In the genomic region with DNA sequence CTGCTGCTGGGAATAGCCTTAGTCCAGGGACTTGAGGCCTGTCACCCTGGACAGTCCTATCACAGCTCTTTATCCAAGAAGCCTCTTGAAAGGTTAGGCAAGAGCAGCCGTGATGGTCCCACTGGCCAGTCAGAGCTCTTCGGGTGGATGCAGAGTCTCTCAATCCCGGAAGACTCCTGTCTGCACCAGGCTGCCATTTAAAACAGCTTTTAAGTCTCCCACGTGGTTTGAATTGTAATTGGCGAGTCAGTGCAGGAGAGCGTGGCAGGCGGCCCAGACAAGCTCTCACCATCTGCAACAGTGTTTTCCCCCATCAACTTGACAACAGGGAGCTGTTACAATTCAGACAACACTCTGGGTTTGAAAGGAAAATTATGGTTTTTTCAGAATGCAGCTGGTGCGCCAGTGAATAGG, we compare ENCODE assay signal across 8 mouse cellular contexts. TPM values are rescaled to one million over a fixed set of nuclear protein-coding genes. Genes with fewer than 3 reads are reported as not detected.
DNase-seq lines count a peak whose midpoint lies in the region; ATAC-seq lines count a peak whose summit lies in the region.

No protein-coding gene starts in this region.

- no peak overlapping the region for H3K4me3 ChIP-seq in heart, embryonic 14.5 days (ENCODE audit: control insufficient read depth in 1 of 2, insufficient read depth in 1 of 2, low read depth in 1 of 2, low read length in 2 of 2)
- H3K4me3 ChIP-seq in lung, embryonic 15.5 days, result no peak overlapping the region

- no peaks in the 10 kb centered on the region for H3K27me3 ChIP-seq in heart, embryonic 14.5 days (ENCODE audit: control insufficient read depth, insufficient read depth, low read length)
- no peaks in the 10 kb centered on the region for H3K27me3 ChIP-seq in lung, embryonic 15.5 days

- 22% methylated on average over 8 of the region's 8 CpGs for WGBS in heart, embryonic 14.5 days
- WGBS in lung, embryonic 15.5 days, result 34% methylated on average over 8 of the region's 8 CpGs

- H3K9me3 ChIP-seq in heart, embryonic 14.5 days (ENCODE audit: control insufficient read depth, low read length), result no peaks in the 10 kb centered on the region
- H3K9me3 ChIP-seq in lung, embryonic 15.5 days, result no peaks in the 10 kb centered on the region

- H3K27ac ChIP-seq in heart, embryonic 14.5 days (replicated peaks in 1 of 2; ENCODE audit: control insufficient read depth in 1 of 2, insufficient read depth in 1 of 2, low read depth in 2 of 2, low read length in 2 of 2), result peak overlapping the region; percentile 2 to 66; a peak in 3 of 4 replicates
- H3K27ac ChIP-seq in lung, embryonic 15.5 days, result peak overlapping the region; percentile 75

- no peaks in the 10 kb centered on the region for H3K36me3 ChIP-seq in heart, embryonic 14.5 days (ENCODE audit: control insufficient read depth, insufficient read depth, low read length)
- H3K36me3 ChIP-seq in lung, embryonic 15.5 days, result no peaks in the 10 kb centered on the region

- DNase-seq in kidney, adult 11 months, result peak; percentile 28
- no peak for DNase-seq in kidney, adult 9 months
- DNase-seq in layer of hippocampus, adult 11-12 months (ENCODE audit: low spot score), result peak; percentile 90
- DNase-seq in right cerebral cortex, postnatal 14 days, result peak; percentile 74
- no peak for DNase-seq in adrenal gland, postnatal 25 days

- peaks cover 26 to 34% of the 10 kb centered on the region in 2 experiments for H3K4me1 ChIP-seq in heart, embryonic 14.5 days (ENCODE audit: control insufficient read depth in 2 of 2, insufficient read depth in 2 of 2, low read length in 2 of 2)
- H3K4me1 ChIP-seq in lung, embryonic 15.5 days, result peaks cover 27% of the 10 kb centered on the region

- H3K9ac ChIP-seq in heart, embryonic 14.5 days (ENCODE audit: low read length), result no peak overlapping the region
- no peak overlapping the region for H3K9ac ChIP-seq in lung, embryonic 15.5 days

- no peak overlapping the region for H3K4me2 ChIP-seq in heart, embryonic 14.5 days (ENCODE audit: low read length)
- H3K4me2 ChIP-seq in lung, embryonic 15.5 days, result peak overlapping the region; percentile 17; the same call in 1 of the 2 replicates

- ATAC-seq in erythroid progenitor cell, adult 5-6 weeks (replicated peaks; ENCODE audit: low FRiP score, poor library complexity, severe bottlenecking), result 0 out of 2 replicates have a peak, but pooled peaks have one; percentile 23
- peak; percentile 56 for ATAC-seq in heart, embryonic 14.5 days (ENCODE audit: insufficient number of reproducible peaks, insufficient read depth, low FRiP score, low read depth)
- ATAC-seq in lung, embryonic 15.5 days (ENCODE audit: borderline replicate concordance, extremely low read depth, low FRiP score, low TSS enrichment), result peak; percentile 83

RNA-seq across cellular contexts. Expression of a gene that starts 31.7 kb away (rescaled TPM):
- not detected in 2 replicates for total RNA-seq in erythroid progenitor cell, adult 5-6 weeks (2015; ENCODE audit: low replicate concordance)
- total RNA-seq in erythroid progenitor cell, adult 5-6 weeks (2017; ENCODE audit: low replicate concordance), result not detected in 2 replicates
- polyA plus RNA-seq in heart, embryonic 14.5 days (2014; fragmentation: Nextera tagmentation; extraction: Ambion mirVana), result 5.7 TPM in 2 replicates
- polyA plus RNA-seq in lung, embryonic 15.5 days (2015; fragmentation: Nextera tagmentation; extraction: Ambion mirVana), result 1.0 and 1.2 TPM in 2 replicates
- total RNA-seq in adrenal gland, postnatal 25 days (2021), result 0.21 and 0.67 TPM in 2 replicates

RNA-seq across cellular contexts. Expression of a gene that starts 38.1 kb away (rescaled TPM):
- 3.4 TPM in 1 of 2 replicates, not detected in the other for total RNA-seq in erythroid progenitor cell, adult 5-6 weeks (2015; ENCODE audit: low replicate concordance)
- not detected in 2 replicates for total RNA-seq in erythroid progenitor cell, adult 5-6 weeks (2017; ENCODE audit: low replicate concordance)
- polyA plus RNA-seq in heart, embryonic 14.5 days (2014; fragmentation: Nextera tagmentation; extraction: Ambion mirVana), result 0.31 and 0.45 TPM in 2 replicates
- polyA plus RNA-seq in lung, embryonic 15.5 days (2015; fragmentation: Nextera tagmentation; extraction: Ambion mirVana), result 0.59 and 0.68 TPM in 2 replicates
- total RNA-seq in adrenal gland, postnatal 25 days (2021), result 2.3 and 4.5 TPM in 2 replicates

RNA-seq across cellular contexts. Expression of a gene that starts 38.5 kb away (rescaled TPM):
- 10.9 and 23.4 TPM in 2 replicates for total RNA-seq in erythroid progenitor cell, adult 5-6 weeks (2015; ENCODE audit: low replicate concordance)
- 5.3 and 17.2 TPM in 2 replicates for total RNA-seq in erythroid progenitor cell, adult 5-6 weeks (2017; ENCODE audit: low replicate concordance)
- polyA plus RNA-seq in heart, embryonic 14.5 days (2014; fragmentation: Nextera tagmentation; extraction: Ambion mirVana), result 31.5 and 35.7 TPM in 2 replicates
- 35.1 and 36.2 TPM in 2 replicates for polyA plus RNA-seq in lung, embryonic 15.5 days (2015; fragmentation: Nextera tagmentation; extraction: Ambion mirVana)
- 45.9 and 48.6 TPM in 2 replicates for total RNA-seq in adrenal gland, postnatal 25 days (2021)

RNA-seq across cellular contexts. Expression of a gene that starts 45.4 kb away (rescaled TPM):
- total RNA-seq in erythroid progenitor cell, adult 5-6 weeks (2015; ENCODE audit: low replicate concordance), result not detected in 2 replicates
- total RNA-seq in erythroid progenitor cell, adult 5-6 weeks (2017; ENCODE audit: low replicate concordance), result not detected in 2 replicates
- 4.0 and 4.6 TPM in 2 replicates for polyA plus RNA-seq in heart, embryonic 14.5 days (2014; fragmentation: Nextera tagmentation; extraction: Ambion mirVana)
- 5.2 and 5.6 TPM in 2 replicates for polyA plus RNA-seq in lung, embryonic 15.5 days (2015; fragmentation: Nextera tagmentation; extraction: Ambion mirVana)
- 12.5 and 15.9 TPM in 2 replicates for total RNA-seq in adrenal gland, postnatal 25 days (2021)

Comparison
In these comparisons a context has a peak if more than half of its experiments do, and no peak if none do; other contexts are left out.
1. DNase-seq: peak in kidney, adult 11 months (single experiment), layer of hippocampus, adult 11-12 months (single experiment) and right cerebral cortex, postnatal 14 days (single experiment); none in kidney, adult 9 months (single experiment) and adrenal gland, postnatal 25 days (single experiment).
2. ATAC-seq: peak in every context shown above with its lines; median percentile 83 in lung, embryonic 15.5 days; 56 in heart, embryonic 14.5 days; 23 in erythroid progenitor cell, adult 5-6 weeks.